Mouse (Mus musculus) heart, adult 2 months (tissue): ENCODE measurements at regions not wholly inside any gene's neighbourhood (a gene's known extent, or its start where the extent isn't known, plus 50 kb on each side); places are given as distances from the start of the nearest gene placed in this dataset.
A peak's percentile ranks its signal among the peaks of the same experiment; 100 is the strongest.

Experiments
- DNase-seq, 2 experiments: peaks; one replicate each; pipeline ENCODE4 v3.0.0; 2021
- H3K27ac ChIP-seq: fragments of 200-600 bp; 2 replicates; pipeline ENCODE4 v1.8.1; 2022
- H3K27me3 ChIP-seq: fragments of 200-500 bp; 2 replicates; pipeline ENCODE4 v1.6.1; 2012; ENCODE audit warnings: mild to moderate bottlenecking, low read length, inconsistent platforms, mixed read lengths; ENCODE audit not compliant: control insufficient read depth, insufficient read depth
- H3K36me3 ChIP-seq: fragments of 200-500 bp; 2 replicates; pipeline ENCODE4 v1.6.1; 2012; ENCODE audit warnings: low read length, inconsistent platforms; ENCODE audit not compliant: control insufficient read depth, insufficient read depth
- H3K4me1 ChIP-seq: fragments of 200-500 bp; 2 replicates; pipeline ENCODE4 v1.6.1; 2011; ENCODE audit warnings: low read length; ENCODE audit not compliant: control insufficient read depth, insufficient read depth
- H3K4me3 ChIP-seq: fragments of 200-600 bp; 2 replicates; pipeline ENCODE4 v1.8.1; 2022
- H3K79me2 ChIP-seq: fragments of 200-500 bp; replicated peaks from 2 replicates; pipeline ENCODE4 v1.6.1; 2012; ENCODE audit warnings: mild to moderate bottlenecking, inconsistent platforms, low read length, moderate library complexity, mixed read lengths; ENCODE audit not compliant: control insufficient read depth, insufficient read depth
- H3K9ac ChIP-seq: fragments of 200-500 bp; 2 replicates; pipeline ENCODE4 v1.6.1; 2012; ENCODE audit warnings: low read depth, mild to moderate bottlenecking, control low read depth, inconsistent platforms, low read length, mixed read lengths
- CTCF ChIP-seq: fragments of 200-600 bp; IDR thresholded peaks from 2 replicates; pipeline ENCODE4 v1.8.1; 2022; ENCODE audit warnings: antibody characterized with exemption, mild to moderate bottlenecking, moderate library complexity
- EP300 ChIP-seq: fragments of 200-500 bp; IDR thresholded peaks from 2 replicates; pipeline ENCODE4 v1.6.1; 2011; ENCODE audit warnings: low read depth, low read length, control low read depth; ENCODE audit not compliant: insufficient read depth
- POLR2A ChIP-seq: fragments of 200-500 bp; IDR thresholded peaks from 2 replicates; pipeline ENCODE4 v1.6.1; 2011; ENCODE audit warnings: mild to moderate bottlenecking, low read depth, low read length, control low read depth; ENCODE audit not compliant: insufficient read depth
- WGBS: fragments of 180-500 bp; shearing (Covaris S2); methylation state at CpG from one replicate; pipeline ENCODE4 v1.1.7; 2018; 5-methylcytosine and 5-hydroxymethylcytosine counted together
- intact Hi-C: fragments of 180-260 bp; cut with DNase I; formaldehyde crosslinking; loops from one replicate; pipeline ENCODE4 v1.15.1; 2025

GRCm38 (mm10) chr14:89242159-89242558, 771.0 kb upstream of the Pcdh20 start:
- WGBS, result 64% methylated on average over 1 of the region's 1 CpGs
- H3K79me2 ChIP-seq, result no peaks in the 10 kb centered on the region
- intact Hi-C loops, result no loop called here
- no peak overlapping the region for H3K27ac ChIP-seq
- H3K4me1 ChIP-seq, result no peaks in the 10 kb centered on the region
- TF ChIP-seq CTCF (no peak), POLR2A (no peak), EP300 (no peak)
- no peak overlapping the region for H3K9ac ChIP-seq
- H3K27me3 ChIP-seq, result no peaks in the 10 kb centered on the region
- no peak overlapping the region for H3K4me3 ChIP-seq
- DNase-seq, result no peak
- H3K36me3 ChIP-seq, result no peaks in the 10 kb centered on the region

GRCm38 (mm10) chr14:89236501-89236900, 765.3 kb upstream of the Pcdh20 start:
- no peaks in the 10 kb centered on the region for H3K4me1 ChIP-seq
- intact Hi-C loops, result no loop called here
- no peaks in the 10 kb centered on the region for H3K79me2 ChIP-seq
- no peak overlapping the region for H3K4me3 ChIP-seq
- DNase-seq, result no peak
- H3K9ac ChIP-seq, result no peak overlapping the region
- no peaks in the 10 kb centered on the region for H3K27me3 ChIP-seq
- no peak for TF ChIP-seq EP300
- no peak for TF ChIP-seq CTCF
- no peak for TF ChIP-seq POLR2A
- no peaks in the 10 kb centered on the region for H3K36me3 ChIP-seq
- WGBS, result 46% methylated on average over 3 of the region's 3 CpGs
- no peak overlapping the region for H3K27ac ChIP-seq

- no peak for DNase-seq
- no peaks in the 10 kb centered on the region for H3K79me2 ChIP-seq
- H3K36me3 ChIP-seq, result no peaks in the 10 kb centered on the region
- no peaks in the 10 kb centered on the region for H3K4me1 ChIP-seq
- TF ChIP-seq CTCF (no peak), EP300 (no peak), POLR2A (no peak)
- H3K27ac ChIP-seq, result no peak overlapping the region
- 51% methylated on average over 8 of the region's 8 CpGs for WGBS
- intact Hi-C loops, result no loop called here
- H3K27me3 ChIP-seq, result no peaks in the 10 kb centered on the region
- H3K4me3 ChIP-seq, result no peak overlapping the region
- no peak overlapping the region for H3K9ac ChIP-seq
These were observed 759.3 kb upstream of the Pcdh20 start for GRCm38 (mm10) chr14:89230482-89230881.

- no peaks in the 10 kb centered on the region for H3K4me1 ChIP-seq
These were observed 746.2 kb upstream of the Pcdh20 start for GRCm38 (mm10) chr14:89217390-89217789.

GRCm38 (mm10) chr14:89181386-89181979, 710.3 kb upstream of the Pcdh20 start:
- 20% methylated on average over 2 of the region's 2 CpGs for WGBS
- no peak for DNase-seq
- no peak overlapping the region for H3K4me3 ChIP-seq
- H3K9ac ChIP-seq, result no peak overlapping the region
- intact Hi-C loops, result no loop called here
- no peaks in the 10 kb centered on the region for H3K27me3 ChIP-seq
- no peak overlapping the region for H3K27ac ChIP-seq
- no peaks in the 10 kb centered on the region for H3K4me1 ChIP-seq
- H3K36me3 ChIP-seq, result no peaks in the 10 kb centered on the region
- TF ChIP-seq CTCF (peak; percentile 64), POLR2A (no peak)
- H3K79me2 ChIP-seq, result no peaks in the 10 kb centered on the region

More at GRCm38 (mm10) chr14:89217390-89217789, 746.2 kb upstream of the Pcdh20 start:
- Histone ChIP-seq H3K27ac (no peak overlapping the region), H3K27me3 (no peaks in the 10 kb centered on the region), H3K36me3 (no peaks in the 10 kb centered on the region), H3K9ac (no peak overlapping the region), H3K79me2 (no peaks in the 10 kb centered on the region), H3K4me3 (no peak overlapping the region)
- no peak for DNase-seq
- intact Hi-C loops, result no loop called here
- WGBS, result 78% methylated on average over 1 of the region's 1 CpGs
- TF ChIP-seq EP300 (no peak), POLR2A (no peak), CTCF (no peak)

- TF ChIP-seq EP300 (no peak), CTCF (no peak), POLR2A (no peak)
- 69% methylated on average over 3 of the region's 3 CpGs for WGBS
- no peaks in the 10 kb centered on the region for H3K79me2 ChIP-seq
- no peak overlapping the region for H3K27ac ChIP-seq
- no peaks in the 10 kb centered on the region for H3K4me1 ChIP-seq
- H3K4me3 ChIP-seq, result no peak overlapping the region
- H3K9ac ChIP-seq, result no peak overlapping the region
- no peak for DNase-seq
- no peaks in the 10 kb centered on the region for H3K36me3 ChIP-seq
- intact Hi-C loops, result no loop called here
- H3K27me3 ChIP-seq, result no peaks in the 10 kb centered on the region
These were observed 671.9 kb upstream of the Pcdh20 start for GRCm38 (mm10) chr14:89142994-89143686.
